In genomic region chr17:91236653-91237052, GRCm38 (mm10) we compare ENCODE assay signal across 7 mouse cellular contexts.
A peak's percentile ranks its signal among the peaks of the same experiment; 100 is the strongest.
DNase-seq lines count a peak whose midpoint lies in the region; ATAC-seq and TF ChIP-seq lines count a peak whose summit lies in the region.
"Not testable (repeated sequence)": the region's sequence is repeated elsewhere in the genome, so short reads cannot be mapped to it uniquely, and the experiment has no call there.

No protein-coding gene starts in this region.

- TF ChIP-seq CTCF in G1E (IDR thresholded peaks at IDR 0.05; ENCODE audit: low read depth, low read length): not testable (repeated sequence)

- ATAC-seq in G1E (ENCODE audit: extremely low read depth, insufficient number of reproducible peaks, low FRiP score, poor library complexity, severe bottlenecking): peak; percentile 73
- peak; percentile 90 for ATAC-seq in erythroid progenitor cell, adult 5-6 weeks (replicated peaks; ENCODE audit: low FRiP score, poor library complexity, severe bottlenecking)
- ATAC-seq in kidney, embryonic 14.5 days (ENCODE audit: low FRiP score, low TSS enrichment): peak; percentile 84; the same call in 1 of the 2 replicates
- peak; percentile 63; the same call in 1 of the 2 replicates for ATAC-seq in liver, embryonic 16.5 days (ENCODE audit: low read depth)
- ATAC-seq in midbrain, embryonic 11.5 days (ENCODE audit: low FRiP score): peak; percentile 77; the same call in 1 of the 2 replicates
- ATAC-seq in neutrophil, adult 5-6 weeks (ENCODE audit: extremely low read depth, insufficient number of reproducible peaks, low FRiP score, poor library complexity, severe bottlenecking): peak; percentile 46; the same call in 1 of the 2 replicates

- H3K27ac ChIP-seq in kidney, embryonic 14.5 days (ENCODE audit: low read depth, low read length); liver, embryonic 16.5 days (ENCODE audit: low read length); midbrain, embryonic 11.5 days (ENCODE audit: low read depth, low read length): not testable (repeated sequence)

- H3K27me3 ChIP-seq in G1E (ENCODE audit: insufficient read depth, low read length); kidney, embryonic 14.5 days (ENCODE audit: control insufficient read depth, insufficient read depth, low read length); liver, embryonic 16.5 days (ENCODE audit: control insufficient read depth, insufficient read depth, low read depth, low read length); midbrain, embryonic 11.5 days (ENCODE audit: control insufficient read depth, insufficient read depth, low read length): not testable (repeated sequence)

- not testable (repeated sequence) for H3K4me3 ChIP-seq in G1E (ENCODE audit: low read depth, low read length); kidney, embryonic 14.5 days (ENCODE audit: low read length); liver, embryonic 16.5 days (ENCODE audit: low read depth, low read length); midbrain, embryonic 11.5 days (ENCODE audit: low read depth, low read length)

- WGBS in kidney, embryonic 14.5 days: 96% methylated on average over 14 of the region's 14 CpGs
- WGBS in liver, embryonic 16.5 days (ENCODE audit: insufficient replicate concordance): 86% methylated on average over 14 of the region's 14 CpGs
- 97% methylated on average over 14 of the region's 14 CpGs for WGBS in midbrain, embryonic 11.5 days

- not testable (repeated sequence) for H3K36me3 ChIP-seq in G1E (replicated peaks); kidney, embryonic 14.5 days (ENCODE audit: control insufficient read depth, insufficient read depth, low read length); liver, embryonic 16.5 days (ENCODE audit: control insufficient read depth, insufficient read depth); midbrain, embryonic 11.5 days (ENCODE audit: control insufficient read depth, insufficient read depth, low read length)

- H3K4me2 ChIP-seq in kidney, embryonic 14.5 days (replicated peaks; ENCODE audit: low read depth, low read length); liver, embryonic 16.5 days (ENCODE audit: low read depth, low read length); midbrain, embryonic 11.5 days: not testable (repeated sequence)

- not testable (repeated sequence) for H3K9ac ChIP-seq in kidney, embryonic 14.5 days (ENCODE audit: low read depth, low read length); liver, embryonic 16.5 days (ENCODE audit: low read depth, low read length); midbrain, embryonic 11.5 days (ENCODE audit: low read length)

- H3K4me1 ChIP-seq in G1E (ENCODE audit: insufficient read depth, low read depth, low read length); kidney, embryonic 14.5 days (ENCODE audit: control insufficient read depth, insufficient read depth, low read length); liver, embryonic 16.5 days (ENCODE audit: control insufficient read depth, low read depth, low read length); midbrain, embryonic 11.5 days (ENCODE audit: control insufficient read depth, insufficient read depth, low read length): not testable (repeated sequence)

- not testable (repeated sequence) for H3K9me3 ChIP-seq in G1E (replicated peaks); kidney, embryonic 14.5 days (ENCODE audit: control insufficient read depth, low read length); liver, embryonic 16.5 days (replicated peaks; ENCODE audit: control insufficient read depth, low read length); midbrain, embryonic 11.5 days (ENCODE audit: control insufficient read depth, low read length)

- DNase-seq in G1E (ENCODE audit: low spot score); midbrain, embryonic 11.5 days (ENCODE audit: low spot score, missing footprints): not testable (repeated sequence)
- peak; percentile 62 for DNase-seq in heart, adult 11 months
